Comparison of ENCODE assay signal across 17 mouse cellular contexts in genomic region chr13:52619482-52619881, GRCm38 (mm10).
"Had no signal": no experiment of that assay in that cellular context is flagged by ENCODE, and none has a peak within 500 bp of the region (broad histone marks: within the 10 kb centered on the region; RNA-seq: fewer than 3 reads in every experiment).

No protein-coding gene starts in this region.

- H3K36me3 ChIP-seq: limb, embryonic 10.5 days; liver, embryonic 15.5 days; lung, embryonic 15.5 days; midbrain, embryonic 15.5 days; stomach, embryonic 15.5 days had no signal

- H3K4me1 ChIP-seq: limb, embryonic 10.5 days; midbrain, embryonic 15.5 days; stomach, embryonic 15.5 days had no signal

- H3K27me3 ChIP-seq: liver, embryonic 15.5 days; lung, embryonic 15.5 days; midbrain, embryonic 15.5 days; stomach, embryonic 15.5 days had no signal

- DNase-seq: kidney, adult 11 months; kidney, adult 9 months; kidney, postnatal 4 days; lung, postnatal 14 days; right cerebral cortex, postnatal 4 days; thymus, adult 2 months; thymus, postnatal 25 days had no signal

- ATAC-seq: inflammation-experienced regulatory T-cells, adult 6 months; midbrain, embryonic 15.5 days had no signal

- H3K4me2 ChIP-seq: liver, embryonic 11.5 days; liver, embryonic 15.5 days; lung, embryonic 15.5 days; midbrain, embryonic 11.5 days; midbrain, embryonic 15.5 days; stomach, embryonic 15.5 days had no signal

- H3K9me3 ChIP-seq: limb, embryonic 10.5 days; liver, embryonic 15.5 days; lung, embryonic 15.5 days; midbrain, embryonic 15.5 days; stomach, embryonic 15.5 days had no signal

- H3K4me3 ChIP-seq: left cerebral cortex, adult 2 months; limb, embryonic 10.5 days; liver, embryonic 15.5 days; lung, embryonic 15.5 days; midbrain, embryonic 15.5 days; stomach, embryonic 15.5 days had no signal

- H3K27ac ChIP-seq: kidney, postnatal 0 days; left cerebral cortex, adult 2 months; limb, embryonic 10.5 days; liver, embryonic 15.5 days; lung, embryonic 15.5 days; midbrain, embryonic 15.5 days; stomach, embryonic 15.5 days had no signal

- H3K9ac ChIP-seq: liver, embryonic 15.5 days; lung, embryonic 15.5 days; midbrain, embryonic 15.5 days; stomach, embryonic 15.5 days had no signal
